Mouse (Mus musculus) spleen, adult 2 months (tissue): ENCODE results near the gene Actn1. TPM values are rescaled to one million over a fixed set of nuclear protein-coding genes. Genes with fewer than 3 reads are reported as not detected.
A peak's percentile ranks its signal among the peaks of the same experiment; 100 is the strongest.

Experiments used
- DNase-seq, 2 experiments: peaks; one replicate each; pipeline versions ENCODE4 v3.0.0 to v3.0.0-alpha.2; 2012 to 2021; ENCODE audit warnings: low spot score in 2 of 2, low read depth in 1 of 2
- H3K27ac ChIP-seq: fragments of 200-500 bp; 2 replicates; pipeline ENCODE4 v1.5.1; 2012; ENCODE audit warnings: low read length, inconsistent platforms; ENCODE audit not compliant: insufficient read depth
- H3K27me3 ChIP-seq: fragments of 200-500 bp; 2 replicates; pipeline ENCODE4 v1.6.1; 2012; ENCODE audit warnings: mild to moderate bottlenecking, moderate library complexity, low read length, inconsistent platforms; ENCODE audit not compliant: control insufficient read depth, insufficient read depth
- H3K36me3 ChIP-seq: fragments of 200-500 bp; 2 replicates; pipeline ENCODE4 v1.6.1; 2012; ENCODE audit warnings: mild to moderate bottlenecking, low read length, inconsistent platforms; ENCODE audit not compliant: control insufficient read depth, insufficient read depth
- H3K4me1 ChIP-seq: fragments of 200-500 bp; 2 replicates; pipeline ENCODE4 v1.6.1; 2011; ENCODE audit warnings: inconsistent platforms; ENCODE audit not compliant: control insufficient read depth, insufficient read depth, insufficient read length
- H3K4me3 ChIP-seq: fragments of 200-500 bp; 2 replicates; pipeline ENCODE4 v1.5.1; 2011; ENCODE audit warnings: mild to moderate bottlenecking, inconsistent platforms; ENCODE audit not compliant: insufficient read depth, insufficient read length; ENCODE audit errors: extremely low read depth
- CTCF ChIP-seq: fragments of 200-500 bp; IDR thresholded peaks from 2 replicates; pipeline ENCODE4 v1.5.1; 2011; ENCODE audit warnings: mild to moderate bottlenecking, inconsistent platforms; ENCODE audit not compliant: insufficient read depth, insufficient read length, insufficient replicate concordance; ENCODE audit errors: extremely low read depth
- POLR2A ChIP-seq: fragments of 200-500 bp; IDR thresholded peaks from 2 replicates; pipeline ENCODE4 v1.6.1; 2011; ENCODE audit warnings: low read depth, low read length, inconsistent platforms
- WGBS: fragments of 180-500 bp; shearing (Covaris S2); methylation state at CpG from one replicate; pipeline ENCODE4 v1.1.7; 2018; 5-methylcytosine and 5-hydroxymethylcytosine counted together
- polyA plus RNA-seq: library from polyadenylated mRNA; depleted of rRNA; stranded (reverse); fragments of >200 nt; gene quantifications from 2 replicates; pipeline ENCODE4 v1.2.3, GENCODE M21; 2012

Actn1 gene
- polyA plus RNA-seq, 1 experiment: 84.7 TPM

DNA sequence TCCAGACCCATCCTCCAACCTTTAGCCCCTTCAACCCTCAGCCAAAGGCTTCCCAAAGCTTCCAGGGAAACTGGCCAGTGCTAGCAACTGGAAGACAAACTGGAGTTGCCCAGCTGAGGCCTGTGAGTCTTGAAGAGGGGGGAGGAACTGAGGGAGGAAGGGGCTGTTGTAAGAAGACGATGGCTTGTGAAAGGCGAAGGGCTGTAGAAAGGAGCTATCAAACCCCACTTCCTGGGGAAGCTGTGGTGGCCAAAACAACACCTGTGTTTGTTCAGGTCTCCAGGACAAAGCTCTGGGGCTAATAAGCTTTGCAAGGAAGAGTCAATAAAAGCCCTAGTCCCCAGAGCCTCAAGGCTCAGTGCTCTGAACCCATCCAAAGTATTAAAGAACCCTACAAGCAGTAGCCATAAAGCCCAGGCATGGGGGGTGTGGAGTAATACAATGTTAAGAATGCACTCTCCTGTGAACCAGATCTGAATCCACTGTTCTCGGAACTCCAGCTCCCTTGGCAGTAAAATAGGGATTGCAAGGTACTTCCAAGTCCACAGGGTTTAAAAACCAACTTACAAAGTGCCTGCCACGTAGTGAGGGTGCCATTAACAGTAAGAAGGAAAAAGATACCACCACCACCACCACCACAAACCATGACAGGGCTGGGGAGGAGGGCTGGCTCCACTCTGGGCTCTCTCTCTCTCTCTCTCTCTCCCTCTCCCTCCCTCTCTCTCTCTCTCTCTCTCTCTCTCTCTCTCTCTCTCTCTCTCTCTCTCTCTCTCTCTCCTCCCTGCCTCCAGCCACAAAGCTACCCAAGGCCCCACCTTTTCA lies 49.2 kb downstream of the Actn1 start:
- WGBS: 25% methylated on average over 4 of the region's 4 CpGs
- H3K4me1 ChIP-seq: peaks cover 32% of the 10 kb centered on the region
- peak overlapping the region; percentile 25; the same call in 1 of the 2 replicates for H3K27ac ChIP-seq
- H3K4me3 ChIP-seq: no peak overlapping the region
- TF ChIP-seq POLR2A (no peak), CTCF (no peak)
- H3K36me3 ChIP-seq: no peaks in the 10 kb centered on the region
- no peak for DNase-seq
- H3K27me3 ChIP-seq: no peaks in the 10 kb centered on the region

DNA sequence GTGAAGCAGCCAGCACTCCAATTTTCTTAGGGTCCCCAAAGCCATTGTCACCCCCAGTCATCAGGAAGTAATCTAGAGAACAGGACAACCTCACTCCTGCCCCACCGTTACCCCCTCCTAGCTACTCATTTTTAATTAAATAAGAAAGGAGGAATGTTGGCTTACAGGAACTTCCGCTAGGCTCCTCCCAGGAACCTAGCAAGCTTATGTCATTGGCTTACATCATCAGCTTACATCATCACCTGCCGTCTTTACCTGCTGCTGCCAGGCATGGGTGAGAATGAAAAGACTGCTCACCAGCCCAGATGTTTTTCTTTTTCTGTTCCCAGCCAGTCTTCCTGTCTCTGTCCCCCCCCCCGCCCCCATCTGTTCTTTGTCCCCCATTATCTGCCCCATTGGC lies 50.3 kb downstream of the Actn1 start:
- H3K4me1 ChIP-seq: peaks cover 32% of the 10 kb centered on the region
- H3K27ac ChIP-seq: no peak overlapping the region
- no peak for DNase-seq
- no peaks in the 10 kb centered on the region for H3K27me3 ChIP-seq
- TF ChIP-seq CTCF: no peak
- TF ChIP-seq POLR2A: no peak
- 79% methylated on average over 4 of the region's 4 CpGs for WGBS
- no peaks in the 10 kb centered on the region for H3K36me3 ChIP-seq
- no peak overlapping the region for H3K4me3 ChIP-seq

DNA sequence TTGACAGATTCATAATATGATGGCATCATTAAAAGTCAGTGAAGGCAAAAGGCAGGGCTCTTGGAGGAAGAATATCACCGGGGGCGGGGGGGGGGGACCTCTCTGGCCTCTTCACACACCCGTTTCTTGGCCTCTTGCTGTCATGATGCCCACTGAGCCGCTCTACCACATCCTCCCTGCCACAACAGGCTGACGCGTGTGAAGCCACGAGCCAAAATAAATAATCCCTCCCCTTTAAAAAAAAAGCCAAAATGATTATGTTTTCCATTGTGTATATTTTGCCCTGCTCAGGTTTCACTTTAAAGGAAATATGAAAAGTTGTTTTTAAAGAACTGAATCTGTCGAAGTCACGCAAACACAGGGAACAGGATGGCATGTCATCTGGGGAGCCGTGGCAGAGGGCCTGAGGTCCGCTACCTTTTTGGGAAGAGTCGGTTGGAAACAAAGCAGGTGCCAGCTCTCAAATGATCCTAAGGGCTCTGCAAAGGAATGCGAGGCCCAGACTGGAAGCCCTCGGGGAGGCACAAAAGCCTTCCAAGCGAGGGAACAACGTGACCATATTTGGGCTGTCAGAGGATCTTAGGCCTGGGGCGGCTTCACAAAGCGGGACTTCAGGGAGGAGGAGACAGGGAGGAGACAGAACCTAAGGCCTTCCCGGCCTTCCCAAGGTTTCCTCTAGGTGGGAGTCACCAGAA lies 51.9 kb downstream of the Actn1 start:
- H3K27ac ChIP-seq: peak overlapping the region; percentile 18; the same call in 1 of the 2 replicates
- no peaks in the 10 kb centered on the region for H3K27me3 ChIP-seq
- H3K36me3 ChIP-seq: peaks cover 1% of the 10 kb centered on the region; the same call in 1 of the 2 replicates
- DNase-seq: no peak
- 76% methylated on average over 19 of the region's 19 CpGs for WGBS
- no peak overlapping the region for H3K4me3 ChIP-seq
- H3K4me1 ChIP-seq: peaks cover 24% of the 10 kb centered on the region
- TF ChIP-seq POLR2A (no peak), CTCF (no peak)

- TF ChIP-seq POLR2A: no peak
- no peak for TF ChIP-seq CTCF
- no peaks in the 10 kb centered on the region for H3K4me1 ChIP-seq
- no peak for DNase-seq
- H3K36me3 ChIP-seq: peaks cover 1% of the 10 kb centered on the region; the same call in 1 of the 2 replicates
- WGBS: 84% methylated on average over 4 of the region's 4 CpGs
- no peak overlapping the region for H3K27ac ChIP-seq
- no peak overlapping the region for H3K4me3 ChIP-seq
- H3K27me3 ChIP-seq: no peaks in the 10 kb centered on the region
These were observed 56.9 kb downstream of the Actn1 start for GRCm38 (mm10) chr12:80203284-80203683.

- Histone ChIP-seq H3K4me3 (no peak overlapping the region), H3K27me3 (no peaks in the 10 kb centered on the region), H3K27ac (no peak overlapping the region), H3K36me3 (peaks cover 1% of the 10 kb centered on the region; the same call in 1 of the 2 replicates), H3K4me1 (no peaks in the 10 kb centered on the region)
- WGBS: 75% methylated on average over 2 of the region's 2 CpGs
- DNase-seq: no peak
- TF ChIP-seq POLR2A (no peak), CTCF (no peak)
These were observed 60.4 kb downstream of the Actn1 start for GRCm38 (mm10) chr12:80199738-80200137.

DNA sequence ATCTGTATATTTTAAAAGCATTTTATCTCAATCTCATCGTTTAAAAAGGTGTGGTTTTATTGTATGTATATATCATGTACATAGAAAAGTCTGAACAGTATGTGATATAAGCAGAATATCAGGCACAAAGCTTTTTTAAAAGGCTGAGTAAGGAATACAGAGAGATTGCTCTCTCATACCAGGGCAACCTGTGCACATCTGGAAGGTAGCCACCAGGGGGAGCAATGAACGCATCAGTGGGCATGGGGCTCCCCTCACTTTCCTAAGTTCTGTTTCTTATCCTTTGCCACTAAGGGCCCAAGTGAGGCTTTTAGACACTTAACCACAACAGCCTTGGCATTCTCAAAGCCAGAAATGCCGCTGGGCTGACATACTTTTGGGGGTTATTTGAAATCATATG lies 61.7 kb downstream of the Actn1 start:
- peak; percentile 23 to 56 for DNase-seq
- no peaks in the 10 kb centered on the region for H3K4me1 ChIP-seq
- H3K36me3 ChIP-seq: no peaks in the 10 kb centered on the region
- 12% methylated on average over 3 of the region's 3 CpGs for WGBS
- no peaks in the 10 kb centered on the region for H3K27me3 ChIP-seq
- no peak overlapping the region for H3K4me3 ChIP-seq
- no peak overlapping the region for H3K27ac ChIP-seq
- TF ChIP-seq POLR2A: no peak
- TF ChIP-seq CTCF: peak; percentile 69; the same call in 1 of the 2 replicates
